Mouse (Mus musculus): ENCODE data around the gene Gpt2.

The Gpt2 gene

GRCm38 (mm10) chr8:85492125-85492875 is at the start of gene Gpt2:
Gpt2 (plus strand) TSS chr8:85492576.
- DNase-seq (ENCODE audit: low read depth): peak; percentile 68

- DNase-seq (ENCODE audit: low read depth): no peak
These were observed 48.3 kb upstream of the Gpt2 start for GRCm38 (mm10) chr8:85444092-85444491.

GRCm38 (mm10) chr8:85445936-85446685 is 46.3 kb upstream of the Gpt2 start:
- DNase-seq (ENCODE audit: low read depth): no peak

- DNase-seq (ENCODE audit: low read depth): no peak
These were observed 42.0 kb upstream of the Gpt2 start for GRCm38 (mm10) chr8:85450335-85450734.

- DNase-seq (ENCODE audit: low read depth): no peak
These were observed 40.0 kb upstream of the Gpt2 start for GRCm38 (mm10) chr8:85452328-85452727.

GRCm38 (mm10) chr8:85453256-85453655 is 39.1 kb upstream of the Gpt2 start:
- no peak for DNase-seq (ENCODE audit: low read depth)

GRCm38 (mm10) chr8:85454750-85455149 is 37.6 kb upstream of the Gpt2 start:
- no peak for DNase-seq (ENCODE audit: low read depth)

- DNase-seq (ENCODE audit: low read depth): peak; percentile 83
These were observed 35.8 kb upstream of the Gpt2 start for GRCm38 (mm10) chr8:85456536-85456935.

GRCm38 (mm10) chr8:85459582-85459981 is 32.8 kb upstream of the Gpt2 start:
- no peak for DNase-seq (ENCODE audit: low read depth)

- DNase-seq (ENCODE audit: low read depth): no peak
These were observed 31.6 kb upstream of the Gpt2 start for GRCm38 (mm10) chr8:85460804-85461203.

GRCm38 (mm10) chr8:85461377-85461776 is 31.0 kb upstream of the Gpt2 start:
- peak; percentile 31 for DNase-seq (ENCODE audit: low read depth)

GRCm38 (mm10) chr8:85462441-85462840 is 29.9 kb upstream of the Gpt2 start:
- DNase-seq (ENCODE audit: low read depth): no peak

- no peak for DNase-seq (ENCODE audit: low read depth)
These were observed 28.1 kb upstream of the Gpt2 start for GRCm38 (mm10) chr8:85464316-85464715.

- DNase-seq (ENCODE audit: low read depth): no peak
These were observed 26.3 kb upstream of the Gpt2 start for GRCm38 (mm10) chr8:85466056-85466455.

GRCm38 (mm10) chr8:85470753-85471152 is 21.6 kb upstream of the Gpt2 start:
- no peak for DNase-seq (ENCODE audit: low read depth)

GRCm38 (mm10) chr8:85472800-85473199 is 19.6 kb upstream of the Gpt2 start:
- no peak for DNase-seq (ENCODE audit: low read depth)

- DNase-seq (ENCODE audit: low read depth): no peak
These were observed 19.1 kb upstream of the Gpt2 start for GRCm38 (mm10) chr8:85473246-85473645.

- no peak for DNase-seq (ENCODE audit: low read depth)
These were observed 17.5 kb upstream of the Gpt2 start for GRCm38 (mm10) chr8:85474924-85475323.

- DNase-seq (ENCODE audit: low read depth): no peak
These were observed 15.3 kb upstream of the Gpt2 start for GRCm38 (mm10) chr8:85476970-85477545.

GRCm38 (mm10) chr8:85478397-85478796 is 14.0 kb upstream of the Gpt2 start:
- no peak for DNase-seq (ENCODE audit: low read depth)

- DNase-seq (ENCODE audit: low read depth): no peak
These were observed 12.7 kb upstream of the Gpt2 start for GRCm38 (mm10) chr8:85479710-85480109.

- no peak for DNase-seq (ENCODE audit: low read depth)
These were observed 10.5 kb upstream of the Gpt2 start for GRCm38 (mm10) chr8:85481900-85482299.

GRCm38 (mm10) chr8:85482427-85482826 is 9.9 kb upstream of the Gpt2 start:
- DNase-seq (ENCODE audit: low read depth): no peak
